Mouse (Mus musculus) B cell, adult 2 months (primary cell): ENCODE data around the gene Dnajc28.

ENCODE experiments used
- DNase-seq, 2 experiments: peaks; one replicate each; pipeline ENCODE4 v3.0.0; 2022

The Dnajc28 gene

DNA sequence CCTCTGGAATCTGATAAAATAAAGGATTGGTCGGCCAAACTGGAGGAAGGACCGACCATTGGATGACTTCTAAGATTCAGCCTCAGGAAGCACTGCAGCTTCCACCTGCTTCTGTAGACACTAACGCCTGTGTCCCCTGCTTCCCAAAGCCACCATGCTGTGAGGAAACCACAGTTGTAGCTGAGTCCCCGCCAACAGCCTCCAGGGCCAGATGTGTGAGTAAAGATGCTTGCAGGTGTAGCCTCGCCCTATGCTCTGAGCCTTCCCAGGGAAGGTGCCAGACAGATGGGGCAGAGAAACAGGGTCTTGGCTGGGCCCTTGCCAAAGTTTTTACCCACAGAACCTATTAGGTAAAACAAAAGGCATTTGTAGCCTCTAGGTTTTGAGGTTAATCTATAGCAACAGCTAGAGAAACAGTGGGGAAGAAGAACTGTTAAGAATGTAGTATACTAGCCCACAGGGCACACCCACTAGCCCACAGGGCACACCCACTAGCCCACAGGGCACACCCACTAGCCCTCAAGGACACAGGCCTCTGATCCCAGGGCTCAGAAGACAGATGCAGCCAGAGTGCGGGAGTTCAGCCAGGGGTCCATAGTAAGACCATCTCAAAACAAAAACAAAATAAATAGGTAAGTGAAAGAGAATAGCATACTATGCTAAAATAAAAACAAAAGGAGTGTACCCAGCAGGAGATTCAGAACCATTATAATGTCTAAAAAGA is 30.9 kb downstream of the Dnajc28 start:
- no peak for DNase-seq

- no peak for DNase-seq
Measured at GRCm38 (mm10) chr16:91586244-91586643, 32.6 kb downstream of the Dnajc28 start.

DNA sequence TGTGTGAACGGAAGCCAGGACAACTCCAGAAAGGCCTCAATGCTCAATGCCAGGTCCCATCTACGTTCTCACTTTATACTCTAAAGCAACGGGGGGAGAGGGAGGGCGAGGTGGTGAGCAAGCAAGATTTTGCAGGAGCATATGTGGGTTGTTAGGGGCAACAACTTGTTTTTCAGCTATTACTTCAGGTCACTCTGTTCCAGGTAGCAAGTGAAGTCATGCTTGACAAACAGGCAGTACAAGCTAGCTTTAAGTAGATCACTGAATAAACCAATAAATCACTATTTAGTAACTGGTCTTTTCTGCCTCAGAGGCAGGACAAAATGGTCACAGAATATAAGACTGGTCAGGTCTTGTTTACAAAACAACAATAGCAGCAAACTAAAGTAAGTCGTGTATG is 33.2 kb downstream of the Dnajc28 start:
- no peak for DNase-seq

GRCm38 (mm10) chr16:91582307-91582706 is 36.5 kb downstream of the Dnajc28 start:
- peak; percentile 73 to 75 for DNase-seq

DNA sequence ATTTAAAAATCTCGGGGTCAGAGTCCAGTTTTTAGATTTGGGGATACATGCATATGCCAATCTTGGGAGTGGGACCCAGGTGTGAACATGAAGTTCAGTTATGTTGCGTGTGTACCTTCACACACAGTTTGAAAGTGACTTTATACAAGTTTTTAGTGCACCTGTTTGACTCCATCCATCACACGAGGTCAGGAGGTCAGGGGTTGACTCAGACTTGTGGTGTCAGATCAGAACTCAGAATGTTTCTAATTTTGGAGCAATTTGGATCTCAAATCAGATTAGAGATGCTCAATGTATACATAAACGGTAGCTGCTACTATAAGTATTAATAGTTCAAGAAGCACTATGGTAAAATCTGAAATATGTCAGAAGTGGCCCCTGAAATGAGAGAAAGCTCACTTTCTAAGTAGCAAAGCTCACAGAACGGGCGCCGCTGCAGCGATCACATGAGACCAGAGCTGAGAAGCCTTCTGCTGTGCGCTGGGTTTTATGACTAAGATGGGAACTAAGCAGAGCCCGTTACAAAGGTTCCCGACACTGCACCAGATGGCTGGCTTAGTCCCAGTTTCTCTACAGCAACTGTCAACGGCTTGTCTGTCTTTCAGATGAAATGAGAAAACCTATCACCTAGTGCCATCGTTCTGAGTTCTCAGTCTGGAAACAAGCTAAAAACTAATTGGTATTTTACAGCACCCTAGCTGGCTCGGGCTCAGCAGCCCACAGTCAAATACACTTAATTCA is 39.7 kb downstream of the Dnajc28 start:
- DNase-seq: no peak

DNA sequence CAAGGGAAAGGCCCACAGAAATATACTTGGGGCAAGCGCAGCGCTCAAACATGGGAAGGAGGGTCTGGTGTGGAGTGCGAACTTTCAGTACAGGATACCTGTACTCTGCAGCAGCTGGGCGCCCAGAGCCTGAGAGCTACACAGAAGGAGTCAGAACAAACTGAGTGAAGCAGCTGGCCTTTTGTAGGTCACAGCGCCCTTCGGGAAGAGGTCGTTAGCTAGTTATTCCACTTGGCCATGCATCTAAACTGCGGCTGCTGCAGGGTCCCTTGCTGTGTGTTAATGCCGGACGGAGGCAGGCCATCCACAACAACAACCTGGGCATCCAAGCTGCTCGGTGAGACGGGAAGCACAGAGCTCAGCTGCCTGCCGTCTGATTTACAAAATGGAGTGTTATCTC is 43.7 kb downstream of the Dnajc28 start:
- no peak for DNase-seq

GRCm38 (mm10) chr16:91571105-91571504 is 47.7 kb downstream of the Dnajc28 start:
- no peak for DNase-seq

GRCm38 (mm10) chr16:91568960-91569359 is 49.9 kb downstream of the Dnajc28 start:
- no peak for DNase-seq

- DNase-seq: no peak
Measured at GRCm38 (mm10) chr16:91566002-91566401, 52.8 kb downstream of the Dnajc28 start.

GRCm38 (mm10) chr16:91565292-91565951 is 53.4 kb downstream of the Dnajc28 start:
- no peak for DNase-seq

GRCm38 (mm10) chr16:91564580-91565291 is 54.1 kb downstream of the Dnajc28 start:
- no peak for DNase-seq
